Mouse (Mus musculus): ENCODE data around the gene Ttc39d.
"Not testable (repeated sequence)": the region's sequence is repeated elsewhere in the genome, so short reads cannot be mapped to it uniquely, and the experiment has no call there.

Ttc39d gene

DNA sequence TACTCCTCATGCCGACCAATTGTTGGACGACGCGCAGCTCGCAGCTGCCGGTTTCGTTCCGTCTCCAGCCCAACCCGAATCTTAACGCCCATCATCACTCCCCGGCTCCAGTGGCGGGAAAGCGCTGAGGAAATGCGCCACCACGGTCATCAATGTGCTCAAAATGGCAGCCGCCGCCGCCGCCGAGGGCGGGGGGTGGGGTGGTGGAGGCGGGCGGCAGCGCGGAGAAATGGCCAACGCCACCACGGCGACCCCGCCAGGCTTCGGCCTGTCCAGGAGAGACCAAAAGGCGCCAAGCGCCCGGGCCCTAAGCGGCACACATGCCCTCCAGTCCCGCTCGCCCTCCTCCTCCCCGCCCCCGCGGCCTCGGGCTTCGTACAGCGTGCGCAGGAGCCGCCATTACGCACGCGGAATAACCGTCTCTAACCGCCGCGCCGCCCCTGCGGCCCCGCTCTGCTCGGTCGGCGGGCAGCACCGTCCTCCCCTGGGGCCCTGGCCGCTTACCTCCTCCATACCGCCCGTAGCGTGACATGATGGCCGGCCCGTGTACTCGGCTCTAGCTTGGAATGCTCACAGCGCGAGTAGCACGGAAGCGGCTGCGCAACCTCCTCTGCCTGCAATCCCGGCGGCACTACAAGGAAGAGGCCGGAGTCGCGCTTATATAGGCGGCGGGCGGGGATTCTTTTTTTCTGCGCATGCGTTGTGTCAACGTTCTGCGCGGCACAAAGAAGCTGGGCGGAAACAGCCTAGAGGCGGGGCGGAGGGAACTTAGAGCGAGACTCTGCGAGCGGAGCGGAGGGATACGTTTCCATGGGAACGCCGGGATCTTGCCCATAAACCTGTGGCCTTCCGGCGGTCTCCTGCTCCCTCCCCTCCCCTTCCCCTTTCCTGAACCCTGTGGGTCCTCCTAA lies at the start of gene Ttc39d, which contains the start of gene Srsf7:
TSS of gene Ttc39d (plus strand) at position 790 of the 911 bp plus-strand sequence.
TSS of gene Srsf7 (minus strand) at position 637 of the 911 bp plus-strand sequence.
- DNase-seq: peak; percentile 99

- DNase-seq: no peak
Observed at GRCm38 (mm10) chr17:80157489-80157888, 49.8 kb upstream of the Ttc39d start.

GRCm38 (mm10) chr17:80160454-80160853 lies 46.8 kb upstream of the Ttc39d start:
- peak; percentile 94 for DNase-seq

GRCm38 (mm10) chr17:80163991-80164390 lies 43.3 kb upstream of the Ttc39d start:
- DNase-seq: no peak

GRCm38 (mm10) chr17:80165741-80166140 lies 41.5 kb upstream of the Ttc39d start:
- DNase-seq: peak; percentile 70

DNA sequence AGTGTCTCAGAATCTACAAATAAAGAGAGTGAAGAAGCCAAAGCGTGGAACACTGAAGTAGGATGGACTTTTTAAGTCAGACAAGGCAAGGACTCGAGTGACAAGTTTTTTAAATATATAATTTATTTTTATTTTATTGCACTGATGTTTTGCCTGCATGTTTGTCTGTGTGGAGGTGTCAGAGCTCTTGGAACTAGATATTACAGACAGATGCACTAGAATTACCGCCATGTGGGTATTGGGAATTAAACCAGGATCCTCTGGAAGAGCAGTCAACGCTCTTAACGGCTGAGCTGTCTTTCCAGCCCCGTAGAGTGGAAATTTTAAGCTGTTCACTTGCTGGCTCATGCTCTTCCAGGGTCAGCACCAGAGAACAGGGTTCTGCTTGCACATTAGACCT lies 40.9 kb upstream of the Ttc39d start:
- no peak for DNase-seq

DNA sequence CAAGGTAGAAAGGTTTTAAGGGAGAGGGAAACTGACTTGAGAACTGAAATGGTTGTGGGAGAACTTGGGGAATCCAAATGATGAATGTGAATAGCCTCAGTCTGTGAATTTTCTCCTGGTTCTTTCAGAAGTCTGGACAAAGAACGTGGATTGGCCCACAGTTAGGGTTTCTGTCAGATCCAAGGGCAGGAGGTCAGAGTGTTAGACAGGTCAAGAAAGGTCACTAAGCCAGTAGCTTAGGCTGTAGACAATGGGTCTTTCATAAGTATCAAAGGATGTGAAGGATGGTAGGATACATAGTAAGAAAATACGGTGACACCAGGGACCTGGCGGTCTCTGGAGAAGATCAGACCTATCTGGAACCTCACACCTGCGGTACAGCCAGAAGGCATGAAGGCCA lies 39.8 kb upstream of the Ttc39d start:
- no peak for DNase-seq

DNA sequence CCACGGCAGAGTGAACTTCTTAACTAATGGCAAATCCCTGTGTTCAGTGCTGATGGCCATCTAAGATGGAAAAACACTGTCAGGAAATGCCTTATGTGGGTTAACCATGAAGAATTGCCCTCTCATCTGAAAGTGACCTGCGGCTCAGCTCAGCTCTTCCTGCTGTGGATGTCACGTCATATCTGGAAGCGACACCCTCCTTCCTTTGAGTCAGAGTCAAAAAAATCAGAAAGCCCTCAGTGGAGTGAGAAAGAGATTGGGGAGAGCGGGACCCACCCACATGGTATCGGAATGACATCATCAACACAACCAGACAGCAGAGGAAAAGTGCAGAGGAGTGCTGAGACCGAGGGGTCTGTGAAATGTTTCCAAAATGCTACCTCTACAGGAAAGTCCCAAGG lies 39.4 kb upstream of the Ttc39d start:
- DNase-seq: peak; percentile 40

DNA sequence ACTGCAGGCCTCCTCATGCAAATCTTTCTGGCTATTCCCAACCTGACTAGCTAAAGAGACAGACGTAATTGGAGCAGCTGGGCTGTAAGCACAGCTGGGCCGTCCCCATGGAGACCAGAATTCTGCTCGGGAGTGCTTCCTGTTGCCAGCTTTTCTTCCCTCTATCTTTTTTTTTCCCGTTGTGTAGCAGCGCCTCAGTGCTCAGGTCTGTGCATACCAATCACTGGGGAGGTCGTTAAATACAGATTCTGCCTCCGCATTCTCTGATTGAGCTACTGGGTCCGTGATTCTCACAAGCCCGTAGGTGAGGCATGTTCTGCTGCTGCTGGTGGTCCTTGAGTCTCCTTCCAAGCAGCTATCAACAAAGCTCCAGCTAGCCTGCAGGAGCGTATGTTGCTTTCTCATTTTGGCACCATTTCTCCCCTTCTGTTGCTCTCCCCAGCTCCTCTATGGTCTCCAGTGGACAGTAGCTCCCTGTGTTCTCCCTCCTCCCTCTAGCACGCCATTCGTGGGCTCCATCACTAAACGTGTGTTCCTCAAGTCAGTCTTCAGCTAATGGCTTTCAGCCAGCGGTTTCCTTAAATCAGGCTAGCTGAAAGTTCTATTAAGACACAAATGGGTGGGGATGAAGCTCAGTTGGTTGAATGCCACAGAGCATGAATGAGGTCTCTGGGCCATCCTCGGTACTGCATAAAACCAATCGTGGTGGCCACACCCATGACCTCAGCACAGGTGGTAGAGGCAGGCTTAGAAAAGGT lies 38.7 kb upstream of the Ttc39d start:
- peak; percentile 60 for DNase-seq

GRCm38 (mm10) chr17:80169792-80170191 lies 37.5 kb upstream of the Ttc39d start:
- no peak for DNase-seq

- no peak for DNase-seq
Observed at GRCm38 (mm10) chr17:80170951-80171350, 36.3 kb upstream of the Ttc39d start.

DNA sequence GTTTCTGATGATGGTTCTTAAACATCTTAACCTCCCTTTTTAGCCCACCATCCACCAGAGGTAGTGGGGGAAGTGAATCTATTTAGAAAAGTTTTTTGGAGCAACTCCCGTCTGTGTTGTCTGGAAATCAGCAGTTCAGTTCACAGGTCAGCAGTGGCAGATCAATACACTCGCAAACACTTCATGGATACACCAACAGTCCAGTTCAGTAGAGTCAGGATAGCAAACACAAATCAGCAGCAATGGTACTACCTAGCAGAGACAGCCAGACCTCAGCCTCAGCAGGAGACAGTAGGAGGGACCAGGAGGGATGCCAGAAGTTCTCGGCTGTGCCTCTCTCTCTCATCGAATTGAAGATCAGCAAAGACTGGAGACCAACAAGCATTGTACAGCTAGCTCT lies 35.3 kb upstream of the Ttc39d start:
- DNase-seq: no peak

DNA sequence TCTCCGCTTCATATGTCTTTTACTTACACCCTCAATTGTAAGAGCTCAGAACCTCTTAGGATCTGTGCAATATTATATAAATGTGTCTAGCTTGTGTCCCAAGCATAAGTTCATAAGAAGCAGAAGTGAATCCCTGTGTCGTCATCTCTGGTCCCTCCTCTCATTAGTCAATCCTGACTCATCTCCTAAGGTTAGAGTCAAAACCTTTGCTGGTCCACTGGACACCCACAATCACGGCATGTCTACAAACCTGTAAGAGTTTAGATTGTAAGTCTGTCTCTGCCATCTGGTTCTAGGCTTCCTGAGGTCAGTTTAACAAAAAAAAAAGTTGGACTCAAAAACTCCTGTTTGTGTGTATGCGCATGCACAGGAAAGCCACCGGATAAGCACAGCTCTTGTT lies 34.5 kb upstream of the Ttc39d start:
- DNase-seq: no peak

DNA sequence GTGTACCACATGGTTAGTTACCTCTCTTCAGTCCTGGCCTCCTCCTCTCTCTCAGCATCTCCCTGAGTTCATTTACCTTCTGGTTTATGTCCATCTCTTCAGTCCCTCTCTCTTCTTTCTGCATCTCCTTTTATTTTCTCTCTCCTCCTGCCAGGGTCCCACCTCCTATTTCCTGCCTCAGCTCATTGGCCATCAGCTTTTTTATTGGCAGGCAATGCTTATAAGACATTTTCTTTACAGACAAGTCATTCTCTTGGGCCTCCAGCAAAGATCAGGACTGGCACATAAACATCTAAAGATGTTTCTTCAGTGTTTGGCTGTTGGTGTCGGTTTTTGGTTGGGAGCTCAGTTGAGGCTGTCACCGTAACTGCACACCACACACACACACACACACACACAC lies 33.6 kb upstream of the Ttc39d start:
- DNase-seq: no peak

DNA sequence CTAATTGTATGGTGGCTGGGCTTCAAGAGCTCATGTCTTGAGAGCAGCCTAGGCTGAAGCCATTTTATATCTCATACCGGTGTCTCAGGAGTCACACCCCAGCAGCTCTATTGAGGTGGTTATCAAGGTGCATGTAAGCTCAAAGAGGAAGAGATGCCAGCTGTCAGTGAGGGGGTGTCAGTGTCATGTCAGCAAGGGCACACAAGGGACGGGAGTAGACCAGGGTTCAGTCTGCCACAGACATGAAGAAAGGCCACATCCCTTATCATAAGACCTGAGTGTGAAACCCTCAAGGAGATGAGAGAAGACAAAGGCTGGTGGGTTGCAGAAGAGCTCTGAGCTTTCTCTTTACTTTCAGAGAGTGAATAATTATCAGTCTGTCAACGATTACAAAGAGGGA lies 33.1 kb upstream of the Ttc39d start:
- no peak for DNase-seq

GRCm38 (mm10) chr17:80174699-80175385 lies 32.4 kb upstream of the Ttc39d start:
- peak; percentile 22 for DNase-seq

GRCm38 (mm10) chr17:80175386-80175739 lies 31.9 kb upstream of the Ttc39d start:
- no peak for DNase-seq

DNA sequence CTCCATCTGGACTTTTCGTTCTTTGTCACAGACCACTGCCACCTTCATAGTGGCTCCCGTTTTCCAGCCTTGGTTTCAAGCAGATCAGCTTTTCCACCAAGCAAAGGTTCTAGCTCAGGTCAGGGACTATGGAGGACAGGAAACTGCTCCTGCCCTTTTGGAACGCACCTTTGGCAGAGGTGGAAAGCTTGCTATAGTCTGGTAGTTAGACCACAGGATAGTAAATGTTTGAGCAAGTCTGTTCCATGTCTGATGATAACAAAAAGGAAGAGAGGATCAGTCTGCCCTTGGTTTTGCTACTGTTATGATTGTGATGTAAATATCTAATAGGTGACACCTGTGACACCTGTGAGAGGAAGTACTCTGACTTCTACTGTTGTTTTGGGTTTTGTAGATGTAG lies 31.3 kb upstream of the Ttc39d start:
- DNase-seq: no peak

DNA sequence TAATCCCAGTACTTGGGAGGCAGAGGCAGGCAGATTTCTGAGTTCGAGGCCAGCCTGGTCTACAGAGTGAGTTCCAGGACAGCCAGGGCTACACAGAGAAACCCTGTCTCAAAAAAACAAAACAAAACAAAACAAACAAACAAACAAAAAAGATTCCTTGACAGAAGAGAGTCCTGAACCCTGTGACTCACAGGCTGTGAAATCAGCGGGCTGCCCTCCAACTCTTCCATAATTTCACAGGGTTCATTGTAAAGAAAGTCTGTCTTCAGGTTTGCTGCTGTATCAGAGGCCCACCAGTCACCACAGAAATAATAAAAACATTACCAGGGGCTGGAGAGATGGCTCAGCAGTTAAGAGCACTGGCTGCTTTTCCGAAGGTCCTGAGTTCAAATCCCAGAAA lies 28.4 kb upstream of the Ttc39d start:
- not testable (repeated sequence) for DNase-seq

DNA sequence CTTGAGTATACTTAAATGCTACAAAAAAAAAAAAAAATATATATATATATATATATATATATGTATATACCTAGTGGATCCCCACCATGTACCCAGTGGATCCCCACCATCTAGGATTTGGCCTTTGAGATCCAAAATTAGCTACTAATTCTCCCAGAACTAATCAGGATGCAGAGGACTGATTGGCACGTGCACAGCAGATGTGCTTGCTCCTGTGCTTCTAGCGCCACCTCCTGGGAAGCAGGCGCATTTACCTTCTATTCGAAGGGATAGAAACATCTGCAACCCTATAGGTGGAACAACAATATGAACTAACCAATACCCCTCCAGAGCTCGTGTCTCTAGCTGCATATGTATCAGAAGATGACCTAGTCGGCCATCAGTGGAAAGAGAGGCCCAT lies 27.3 kb upstream of the Ttc39d start:
- DNase-seq: peak; percentile 86

- no peak for DNase-seq
Observed at GRCm38 (mm10) chr17:80180468-80180867, 26.8 kb upstream of the Ttc39d start.

GRCm38 (mm10) chr17:80183615-80184014 lies 23.6 kb upstream of the Ttc39d start:
- no peak for DNase-seq

- no peak for DNase-seq
Observed at GRCm38 (mm10) chr17:80193075-80193474, 14.2 kb upstream of the Ttc39d start.

Data from lung, postnatal 10 days (tissue).